Mouse (Mus musculus): ENCODE results near the gene Prkcz. TPM values are rescaled to one million over a fixed set of nuclear protein-coding genes. Genes with fewer than 3 reads are reported as not detected.

Gene Prkcz
- polyA plus RNA-seq, 1 experiment from 2014 or later, result 82.1 TPM

GRCm38 (mm10) chr4:155238276-155238675 lies 122.9 kb downstream of the Prkcz start:
- H3K9me3 ChIP-seq (ENCODE audit: control insufficient read depth, low read length), result no peaks in the 10 kb centered on the region
- H3K9ac ChIP-seq (replicated peaks; ENCODE audit: low read depth, low read length), result no peak overlapping the region
- peaks cover 27% of the 10 kb centered on the region for H3K4me1 ChIP-seq (ENCODE audit: control insufficient read depth, insufficient read depth, low read length)
- H3K27ac ChIP-seq (ENCODE audit: low read depth, low read length), result no peak overlapping the region
- no peak overlapping the region for H3K4me2 ChIP-seq (ENCODE audit: low read depth, low read length)
- no peaks in the 10 kb centered on the region for H3K27me3 ChIP-seq (ENCODE audit: control insufficient read depth, insufficient read depth, low read length)
- H3K36me3 ChIP-seq (ENCODE audit: control insufficient read depth, insufficient read depth, low read length), result no peaks in the 10 kb centered on the region
- no peak for ATAC-seq (ENCODE audit: low read depth)
- WGBS, result 67% methylated on average over 5 of the region's 5 CpGs
- no peak overlapping the region for H3K4me3 ChIP-seq (ENCODE audit: low read depth, low read length)

GRCm38 (mm10) chr4:155236737-155237385 lies 124.3 kb downstream of the Prkcz start:
- no peaks in the 10 kb centered on the region for H3K9me3 ChIP-seq (ENCODE audit: control insufficient read depth, low read length)
- H3K36me3 ChIP-seq (ENCODE audit: control insufficient read depth, insufficient read depth, low read length), result no peaks in the 10 kb centered on the region
- no peaks in the 10 kb centered on the region for H3K27me3 ChIP-seq (ENCODE audit: control insufficient read depth, insufficient read depth, low read length)
- H3K4me2 ChIP-seq (ENCODE audit: low read depth, low read length), result no peak overlapping the region
- no peak overlapping the region for H3K4me3 ChIP-seq (ENCODE audit: low read depth, low read length)
- no peak for ATAC-seq (ENCODE audit: low read depth)
- no peak overlapping the region for H3K9ac ChIP-seq (replicated peaks; ENCODE audit: low read depth, low read length)
- 75% methylated on average over 12 of the region's 12 CpGs for WGBS
- H3K27ac ChIP-seq (ENCODE audit: low read depth, low read length), result no peak overlapping the region
- H3K4me1 ChIP-seq (ENCODE audit: control insufficient read depth, insufficient read depth, low read length), result peaks cover 27% of the 10 kb centered on the region

DNA sequence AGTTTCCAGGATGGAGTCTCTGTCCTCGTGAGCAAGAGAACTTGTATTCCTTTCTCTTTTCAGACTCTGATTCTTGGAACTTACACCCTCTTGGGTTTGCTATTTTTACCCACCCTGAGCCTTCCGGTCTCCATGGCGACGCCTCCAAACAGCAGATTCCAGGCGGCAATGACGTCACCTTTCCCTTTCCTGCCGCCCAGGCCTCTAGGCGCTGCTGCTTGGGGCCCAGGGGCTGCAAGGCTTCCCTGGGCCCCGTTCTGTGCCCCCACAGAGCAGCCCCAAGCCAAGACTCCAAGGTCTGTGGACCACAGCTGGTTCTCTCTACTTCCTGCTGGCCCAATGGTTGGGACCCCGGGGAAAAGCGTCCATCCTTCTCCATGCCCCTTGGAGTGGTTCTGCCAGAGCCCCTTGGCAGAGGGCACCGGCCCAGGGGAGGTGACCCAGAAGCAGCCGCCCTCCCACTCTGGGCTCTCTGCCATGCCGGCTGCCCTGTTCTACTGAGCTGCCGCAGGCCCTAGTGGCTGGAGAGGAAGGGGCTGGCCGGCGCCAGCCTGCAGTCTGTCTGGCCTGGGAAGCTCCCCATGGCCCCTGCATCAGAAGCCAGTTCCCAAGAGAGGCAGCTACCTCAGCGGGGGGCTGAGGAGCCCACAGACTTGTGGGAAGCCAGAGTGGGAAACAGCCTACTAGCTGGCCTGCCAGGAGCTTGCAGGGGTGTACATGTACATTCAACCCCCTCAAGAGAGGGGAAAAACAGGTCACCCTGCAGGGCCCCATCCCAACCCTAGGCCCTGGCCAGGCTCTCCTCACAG lies 125.6 kb downstream of the Prkcz start:
- no peaks in the 10 kb centered on the region for H3K27me3 ChIP-seq (ENCODE audit: control insufficient read depth, insufficient read depth, low read length)
- ATAC-seq (ENCODE audit: low read depth), result peak; percentile 84
- 13% methylated on average over 17 of the region's 18 CpGs for WGBS
- peak overlapping the region; percentile 2; the same call in 1 of the 2 replicates for H3K4me2 ChIP-seq (ENCODE audit: low read depth, low read length)
- no peaks in the 10 kb centered on the region for H3K9me3 ChIP-seq (ENCODE audit: control insufficient read depth, low read length)
- peak overlapping the region; percentile 7 for H3K9ac ChIP-seq (replicated peaks; ENCODE audit: low read depth, low read length)
- peak overlapping the region; percentile 78 for H3K27ac ChIP-seq (ENCODE audit: low read depth, low read length)
- no peaks in the 10 kb centered on the region for H3K36me3 ChIP-seq (ENCODE audit: control insufficient read depth, insufficient read depth, low read length)
- H3K4me3 ChIP-seq (ENCODE audit: low read depth, low read length), result no peak overlapping the region
- peaks cover 27% of the 10 kb centered on the region for H3K4me1 ChIP-seq (ENCODE audit: control insufficient read depth, insufficient read depth, low read length)

DNA sequence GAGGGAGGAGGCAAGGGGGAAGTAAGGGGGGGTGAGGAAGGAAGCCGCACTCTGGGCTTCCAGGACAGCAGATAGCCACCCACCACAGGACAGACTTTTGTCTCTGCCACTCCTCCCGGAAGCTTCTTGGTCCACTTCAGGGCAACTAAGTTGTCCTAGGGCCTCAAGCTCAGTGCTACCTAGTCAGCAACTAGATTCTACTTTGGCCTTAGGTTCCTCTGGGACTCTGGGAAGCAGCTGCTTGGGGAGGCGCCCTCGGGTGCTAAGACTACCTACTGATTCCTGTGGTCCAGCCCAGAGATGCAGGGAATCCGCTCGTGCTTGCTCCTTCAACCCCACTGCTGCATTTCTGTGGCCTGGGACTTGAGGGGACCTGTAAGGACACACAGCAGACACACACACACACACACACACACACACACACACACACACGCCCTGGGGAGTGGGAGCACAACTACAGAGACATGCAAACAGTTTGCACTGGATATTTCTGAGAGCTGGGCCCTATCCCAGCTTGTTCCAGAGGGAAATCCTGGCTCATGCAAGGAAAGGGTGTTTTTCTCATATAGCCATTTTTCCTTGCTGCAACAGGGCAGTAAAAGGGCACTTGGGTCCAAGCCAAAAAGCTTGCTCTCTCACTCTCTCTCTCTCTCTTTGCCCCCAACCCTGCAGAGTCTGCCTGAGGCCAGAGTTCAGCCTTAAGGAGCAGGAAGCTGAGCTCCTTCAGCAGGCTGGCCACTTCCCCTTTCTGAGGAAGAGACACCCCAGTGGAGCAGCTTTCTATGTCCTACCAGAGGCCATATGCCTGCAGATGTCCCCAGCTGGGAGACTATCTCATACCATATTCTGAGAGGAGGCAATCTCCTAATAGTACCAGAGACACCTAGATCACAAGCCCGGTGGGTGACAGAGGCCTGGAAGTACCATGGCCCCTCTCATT lies 126.5 kb downstream of the Prkcz start:
- H3K36me3 ChIP-seq (ENCODE audit: control insufficient read depth, insufficient read depth, low read length), result no peaks in the 10 kb centered on the region
- peak; percentile 7; the same call in 1 of the 2 replicates for ATAC-seq (ENCODE audit: low read depth)
- peaks cover 27% of the 10 kb centered on the region for H3K4me1 ChIP-seq (ENCODE audit: control insufficient read depth, insufficient read depth, low read length)
- H3K9me3 ChIP-seq (ENCODE audit: control insufficient read depth, low read length), result no peaks in the 10 kb centered on the region
- no peak overlapping the region for H3K4me3 ChIP-seq (ENCODE audit: low read depth, low read length)
- WGBS, result 58% methylated on average over 8 of the region's 8 CpGs
- H3K27ac ChIP-seq (ENCODE audit: low read depth, low read length), result peak overlapping the region; percentile 78
- H3K9ac ChIP-seq (replicated peaks; ENCODE audit: low read depth, low read length), result 0 out of 2 replicates have a peak overlapping the region, but pooled peaks have one; percentile 12
- no peaks in the 10 kb centered on the region for H3K27me3 ChIP-seq (ENCODE audit: control insufficient read depth, insufficient read depth, low read length)
- peak overlapping the region; percentile 9; the same call in 1 of the 2 replicates for H3K4me2 ChIP-seq (ENCODE audit: low read depth, low read length)

- Histone ChIP-seq H3K4me2 (ENCODE audit: low read depth, low read length) (no peak overlapping the region), H3K4me3 (ENCODE audit: low read depth, low read length) (no peak overlapping the region), H3K9ac (replicated peaks; ENCODE audit: low read depth, low read length) (no peak overlapping the region), H3K36me3 (ENCODE audit: control insufficient read depth, insufficient read depth, low read length) (no peaks in the 10 kb centered on the region), H3K9me3 (ENCODE audit: control insufficient read depth, low read length) (no peaks in the 10 kb centered on the region), H3K27ac (ENCODE audit: low read depth, low read length) (peak overlapping the region; percentile 78; the same call in 1 of the 2 replicates), H3K4me1 (ENCODE audit: control insufficient read depth, insufficient read depth, low read length) (peaks cover 27% of the 10 kb centered on the region), H3K27me3 (ENCODE audit: control insufficient read depth, insufficient read depth, low read length) (no peaks in the 10 kb centered on the region)
- WGBS, result 14% methylated on average over 10 of the region's 10 CpGs
- ATAC-seq (ENCODE audit: low read depth), result peak; percentile 25; the same call in 1 of the 2 replicates
Observed at GRCm38 (mm10) chr4:155233878-155234277, 127.3 kb downstream of the Prkcz start.

- ATAC-seq (ENCODE audit: low read depth), result no peak
- no peak overlapping the region for H3K9ac ChIP-seq (replicated peaks; ENCODE audit: low read depth, low read length)
- no peak overlapping the region for H3K4me3 ChIP-seq (ENCODE audit: low read depth, low read length)
- 84% methylated on average over 5 of the region's 5 CpGs for WGBS
- peaks cover 7% of the 10 kb centered on the region; the same call in 1 of the 2 replicates for H3K4me1 ChIP-seq (ENCODE audit: control insufficient read depth, insufficient read depth, low read length)
- no peaks in the 10 kb centered on the region for H3K9me3 ChIP-seq (ENCODE audit: control insufficient read depth, low read length)
- no peaks in the 10 kb centered on the region for H3K36me3 ChIP-seq (ENCODE audit: control insufficient read depth, insufficient read depth, low read length)
- no peak overlapping the region for H3K27ac ChIP-seq (ENCODE audit: low read depth, low read length)
- no peak overlapping the region for H3K4me2 ChIP-seq (ENCODE audit: low read depth, low read length)
- H3K27me3 ChIP-seq (ENCODE audit: control insufficient read depth, insufficient read depth, low read length), result no peaks in the 10 kb centered on the region
Observed at GRCm38 (mm10) chr4:155228461-155228860, 132.7 kb downstream of the Prkcz start.

DNA sequence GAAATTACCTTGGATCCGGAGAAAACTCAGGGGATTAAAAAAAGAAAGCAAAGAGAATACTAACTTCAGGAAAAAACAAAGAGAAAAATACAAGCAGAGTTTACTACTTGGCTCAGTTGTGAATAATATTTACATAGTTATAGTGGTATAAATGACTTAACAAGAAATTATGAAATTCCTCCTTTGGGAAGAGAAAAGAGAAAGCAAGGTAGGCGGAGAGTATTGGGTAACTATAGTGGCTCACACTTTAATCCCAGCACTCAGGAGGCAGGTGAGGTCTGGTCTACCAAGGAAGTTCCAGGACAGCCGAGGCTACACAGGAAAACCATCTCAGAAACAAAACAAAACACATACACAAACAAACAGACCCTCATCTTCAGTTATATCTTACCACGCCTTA lies 133.2 kb downstream of the Prkcz start:
- Histone ChIP-seq H3K9ac (replicated peaks; ENCODE audit: low read depth, low read length) (no peak overlapping the region), H3K27me3 (ENCODE audit: control insufficient read depth, insufficient read depth, low read length) (no peaks in the 10 kb centered on the region), H3K9me3 (ENCODE audit: control insufficient read depth, low read length) (no peaks in the 10 kb centered on the region), H3K27ac (ENCODE audit: low read depth, low read length) (no peak overlapping the region), H3K4me3 (ENCODE audit: low read depth, low read length) (no peak overlapping the region), H3K4me1 (ENCODE audit: control insufficient read depth, insufficient read depth, low read length) (0 out of 2 replicates have a peak, but pooled peaks cover 5% of the 10 kb centered on the region), H3K36me3 (ENCODE audit: control insufficient read depth, insufficient read depth, low read length) (no peaks in the 10 kb centered on the region), H3K4me2 (ENCODE audit: low read depth, low read length) (no peak overlapping the region)
- no peak for ATAC-seq (ENCODE audit: low read depth)
- 86% methylated on average over 4 of the region's 4 CpGs for WGBS

GRCm38 (mm10) chr4:155225918-155226317 lies 135.2 kb downstream of the Prkcz start:
- ATAC-seq (ENCODE audit: low read depth), result no peak
- H3K4me3 ChIP-seq (ENCODE audit: low read depth, low read length), result no peak overlapping the region
- H3K27me3 ChIP-seq (ENCODE audit: control insufficient read depth, insufficient read depth, low read length), result no peaks in the 10 kb centered on the region
- H3K27ac ChIP-seq (ENCODE audit: low read depth, low read length), result no peak overlapping the region
- no peak overlapping the region for H3K9ac ChIP-seq (replicated peaks; ENCODE audit: low read depth, low read length)
- H3K4me1 ChIP-seq (ENCODE audit: control insufficient read depth, insufficient read depth, low read length), result 0 out of 2 replicates have a peak, but pooled peaks cover 5% of the 10 kb centered on the region
- 79% methylated on average over 5 of the region's 5 CpGs for WGBS
- no peak overlapping the region for H3K4me2 ChIP-seq (ENCODE audit: low read depth, low read length)
- H3K36me3 ChIP-seq (ENCODE audit: control insufficient read depth, insufficient read depth, low read length), result no peaks in the 10 kb centered on the region
- no peaks in the 10 kb centered on the region for H3K9me3 ChIP-seq (ENCODE audit: control insufficient read depth, low read length)

Measured in neural tube, embryonic 14.5 days (tissue).